In genomic region chr17:27500811-27501210, GRCm38 (mm10) we compare ENCODE assay signal across 11 mouse cellular contexts. TPM values are rescaled to one million over a fixed set of nuclear protein-coding genes. Genes with fewer than 3 reads are reported as not detected.
DNase-seq lines count a peak whose midpoint lies in the region; ATAC-seq and TF ChIP-seq lines count a peak whose summit lies in the region.
"Had no signal": no experiment of that assay in that cellular context is flagged by ENCODE, and none has a peak within 500 bp of the region (broad histone marks: within the 10 kb centered on the region; RNA-seq: fewer than 3 reads in every experiment).

No protein-coding gene starts in this region.

- no peaks in the 10 kb centered on the region for H3K9me3 ChIP-seq in hindbrain, embryonic 10.5 days
- no peaks in the 10 kb centered on the region for H3K9me3 ChIP-seq in hindbrain, postnatal 0 days (ENCODE audit: low read length)
- H3K9me3 ChIP-seq in embryonic facial prominence, embryonic 10.5 days: no peaks in the 10 kb centered on the region
- H3K9me3 ChIP-seq in hindbrain, embryonic 12.5 days (replicated peaks): no peaks in the 10 kb centered on the region
- no peaks in the 10 kb centered on the region for H3K9me3 ChIP-seq in neural tube, embryonic 13.5 days

- peak overlapping the region; percentile 91 for H3K27ac ChIP-seq in hindbrain, embryonic 10.5 days
- H3K27ac ChIP-seq in hindbrain, postnatal 0 days: no peak overlapping the region
- H3K27ac ChIP-seq in embryonic facial prominence, embryonic 10.5 days (replicated peaks): peak overlapping the region; percentile 78
- H3K27ac ChIP-seq in hindbrain, embryonic 12.5 days: peak overlapping the region; percentile 88
- H3K27ac ChIP-seq in neural tube, embryonic 13.5 days (replicated peaks): peak overlapping the region; percentile 70
- H3K27ac ChIP-seq: layer of hippocampus, adult 2 months had no signal

- intact Hi-C loops in heart, postnatal 36 days (cut with DNase I): no loop called here

- no peak for ATAC-seq in hindbrain, postnatal 0 days
- 0 out of 2 replicates have a peak, but pooled peaks have one; percentile 23 for ATAC-seq in hindbrain, embryonic 12.5 days (ENCODE audit: low FRiP score)
- ATAC-seq in neural tube, embryonic 13.5 days (ENCODE audit: low read depth): no peak

- no peak overlapping the region for H3K9ac ChIP-seq in hindbrain, postnatal 0 days (replicated peaks; ENCODE audit: low read length)
- no peak overlapping the region for H3K9ac ChIP-seq in hindbrain, embryonic 12.5 days
- peak overlapping the region; percentile 49 for H3K9ac ChIP-seq in neural tube, embryonic 13.5 days

- no peak for DNase-seq in hindbrain, embryonic 10.5 days (ENCODE audit: low spot score)
- no peak for DNase-seq in hindbrain, postnatal 0 days (ENCODE audit: low spot score)
- no peak for DNase-seq in embryonic facial prominence, embryonic 10.5 days (ENCODE audit: low spot score)
- no peak for DNase-seq in retina, postnatal 1 day
- no peak for DNase-seq in ovary, postnatal 14 days (ENCODE audit: low spot score)
- no peak for DNase-seq in heart, postnatal 36 days
- DNase-seq: heart, postnatal 10 days; lung, postnatal 36 days had no signal

- no peak for TF ChIP-seq CTCF in hindbrain, postnatal 0 days (IDR thresholded peaks at IDR 0.05; ENCODE audit: low read depth)

- H3K27me3 ChIP-seq in hindbrain, embryonic 10.5 days (ENCODE audit: insufficient read depth, poor library complexity, severe bottlenecking): peaks cover 30% of the 10 kb centered on the region
- no peaks in the 10 kb centered on the region for H3K27me3 ChIP-seq in hindbrain, postnatal 0 days (ENCODE audit: insufficient read depth, low read length)
- peaks cover 58% of the 10 kb centered on the region for H3K27me3 ChIP-seq in embryonic facial prominence, embryonic 10.5 days (replicated peaks; ENCODE audit: low read depth, poor library complexity, severe bottlenecking)
- H3K27me3 ChIP-seq in hindbrain, embryonic 12.5 days: 0 out of 2 replicates have a peak, but pooled peaks cover 1% of the 10 kb centered on the region
- peaks cover 3% of the 10 kb centered on the region; the same call in 1 of the 2 replicates for H3K27me3 ChIP-seq in neural tube, embryonic 13.5 days

- H3K4me3 ChIP-seq in hindbrain, embryonic 10.5 days: peak overlapping the region; percentile 33; the same call in 1 of the 2 replicates
- H3K4me3 ChIP-seq in hindbrain, postnatal 0 days (ENCODE audit: low read length): no peak overlapping the region
- H3K4me3 ChIP-seq in embryonic facial prominence, embryonic 10.5 days: peak overlapping the region; percentile 37
- H3K4me3 ChIP-seq in hindbrain, embryonic 12.5 days: no peak overlapping the region
- no peak overlapping the region for H3K4me3 ChIP-seq in neural tube, embryonic 13.5 days
- H3K4me3 ChIP-seq: layer of hippocampus, adult 2 months had no signal

- 31% methylated on average over 4 of the region's 4 CpGs for WGBS in hindbrain, embryonic 10.5 days
- WGBS in hindbrain, postnatal 0 days: 44% methylated on average over 4 of the region's 4 CpGs
- WGBS in embryonic facial prominence, embryonic 10.5 days: 40% methylated on average over 4 of the region's 4 CpGs
- 32% methylated on average over 4 of the region's 4 CpGs for WGBS in hindbrain, embryonic 12.5 days
- 37% methylated on average over 4 of the region's 4 CpGs for WGBS in neural tube, embryonic 13.5 days

- no peaks in the 10 kb centered on the region for H3K36me3 ChIP-seq in hindbrain, embryonic 10.5 days
- no peaks in the 10 kb centered on the region for H3K36me3 ChIP-seq in hindbrain, postnatal 0 days (ENCODE audit: insufficient read depth, low read length)
- H3K36me3 ChIP-seq in embryonic facial prominence, embryonic 10.5 days (replicated peaks): no peaks in the 10 kb centered on the region
- no peaks in the 10 kb centered on the region for H3K36me3 ChIP-seq in hindbrain, embryonic 12.5 days
- H3K36me3 ChIP-seq in neural tube, embryonic 13.5 days: no peaks in the 10 kb centered on the region

- H3K4me1 ChIP-seq in hindbrain, embryonic 10.5 days (replicated peaks): peaks cover 85% of the 10 kb centered on the region
- H3K4me1 ChIP-seq in hindbrain, postnatal 0 days (ENCODE audit: insufficient read depth, low read length): peaks cover 11% of the 10 kb centered on the region; the same call in 1 of the 2 replicates
- H3K4me1 ChIP-seq in embryonic facial prominence, embryonic 10.5 days: peaks cover 78% of the 10 kb centered on the region
- peaks cover 73% of the 10 kb centered on the region for H3K4me1 ChIP-seq in hindbrain, embryonic 12.5 days
- peaks cover 65% of the 10 kb centered on the region for H3K4me1 ChIP-seq in neural tube, embryonic 13.5 days (replicated peaks)

- H3K4me2 ChIP-seq in hindbrain, postnatal 0 days (ENCODE audit: low read depth, low read length): no peak overlapping the region
- H3K4me2 ChIP-seq in hindbrain, embryonic 12.5 days (replicated peaks): peak overlapping the region; percentile 31
- no peak overlapping the region for H3K4me2 ChIP-seq in neural tube, embryonic 13.5 days

RNA-seq across cellular contexts. Expression of gene Grm4, which starts 20.4 kb away (rescaled TPM):
- polyA plus RNA-seq in hindbrain, embryonic 10.5 days (2016; fragmentation: Nextera tagmentation; extraction: Ambion mirVana): 2.2 and 4.2 TPM in 2 replicates
- total RNA-seq in hindbrain, postnatal 0 days (2014; rRNA removed): 34.3 and 38.8 TPM in 2 replicates
- 8.7 and 10.1 TPM in 2 replicates for polyA plus RNA-seq in hindbrain, postnatal 0 days (2015; fragmentation: Nextera tagmentation; extraction: Ambion mirVana)
- polyA plus RNA-seq in embryonic facial prominence, embryonic 10.5 days (2016; fragmentation: Nextera tagmentation; extraction: Ambion mirVana): 0.96 and 1.3 TPM in 2 replicates
- 3.7 and 4.2 TPM in 2 replicates for polyA plus RNA-seq in hindbrain, embryonic 12.5 days (2016; fragmentation: Nextera tagmentation; extraction: Ambion mirVana)
- 3.5 and 4.3 TPM in 2 replicates for polyA plus RNA-seq in neural tube, embryonic 13.5 days (2015; fragmentation: Nextera tagmentation; extraction: Ambion mirVana)
- under 1 TPM; 0.11 to 0.14 TPM for total RNA-seq in heart, postnatal 36 days (2021)

RNA-seq across cellular contexts. Expression of gene Hmga1, which starts 55.5 kb away (rescaled TPM):
- 541 and 748 TPM in 2 replicates for polyA plus RNA-seq in hindbrain, embryonic 10.5 days (2016; fragmentation: Nextera tagmentation; extraction: Ambion mirVana)
- total RNA-seq in hindbrain, postnatal 0 days (2014; rRNA removed): 142 and 170 TPM in 2 replicates
- 130 and 145 TPM in 2 replicates for polyA plus RNA-seq in hindbrain, postnatal 0 days (2015; fragmentation: Nextera tagmentation; extraction: Ambion mirVana)
- polyA plus RNA-seq in embryonic facial prominence, embryonic 10.5 days (2016; fragmentation: Nextera tagmentation; extraction: Ambion mirVana): 819 and 896 TPM in 2 replicates
- polyA plus RNA-seq in hindbrain, embryonic 12.5 days (2016; fragmentation: Nextera tagmentation; extraction: Ambion mirVana): 161 and 162 TPM in 2 replicates
- 121 and 127 TPM in 2 replicates for polyA plus RNA-seq in neural tube, embryonic 13.5 days (2015; fragmentation: Nextera tagmentation; extraction: Ambion mirVana)
- total RNA-seq in heart, postnatal 36 days (2021): 10 to 100 TPM; 41.2 to 45.0 TPM

Comparison
In these comparisons a context has a peak if more than half of its experiments do, and no peak if none do; other contexts are left out.
1. H3K4me3 ChIP-seq: peak in hindbrain, embryonic 10.5 days (single experiment) and embryonic facial prominence, embryonic 10.5 days (single experiment); none in hindbrain, postnatal 0 days (single experiment), hindbrain, embryonic 12.5 days (single experiment) and neural tube, embryonic 13.5 days (single experiment).